Mouse (Mus musculus) limb, embryonic 14.5 days (tissue): ENCODE data around the gene Ccdc17. TPM values are rescaled to one million over a fixed set of nuclear protein-coding genes. Genes with fewer than 3 reads are reported as not detected.
A peak's percentile ranks its signal among the peaks of the same experiment; 100 is the strongest.

Experiments
- ATAC-seq: fragments of 200-750 bp; cut with Nextera tagmentation; 2 replicates; pipeline ENCODE4 v1.8.0; 2017; ENCODE audit warnings: low read depth, moderate number of reproducible peaks, moderate TSS enrichment; ENCODE audit not compliant: low FRiP score
- DNase-seq: peaks from one replicate; pipeline ENCODE4 v3.0.0-alpha.2; 2015; ENCODE audit warnings: low spot score
- H3K27ac ChIP-seq: fragments of 300-500 bp; sonication (generic); replicated peaks from 2 replicates; pipeline ENCODE4 v1.5.1; 2014; ENCODE audit warnings: low read depth, mild to moderate bottlenecking, low read length, moderate library complexity, mixed read lengths
- H3K27me3 ChIP-seq: fragments of 300-500 bp; sonication (generic); 2 replicates; pipeline ENCODE4 v1.6.1; 2014; ENCODE audit warnings: low read length, mixed read lengths; ENCODE audit not compliant: control insufficient read depth, insufficient read depth
- H3K36me3 ChIP-seq: fragments of 300-500 bp; sonication (generic); 2 replicates; pipeline ENCODE4 v1.6.1; 2014; ENCODE audit warnings: mild to moderate bottlenecking, low read length, moderate library complexity, mixed read lengths; ENCODE audit not compliant: control insufficient read depth, insufficient read depth
- H3K4me1 ChIP-seq: fragments of 300-500 bp; sonication (generic); 2 replicates; pipeline ENCODE4 v1.6.1; 2014; ENCODE audit warnings: antibody characterized with exemption, low read length, mixed read lengths; ENCODE audit not compliant: control insufficient read depth, insufficient read depth
- H3K4me2 ChIP-seq: fragments of 300-500 bp; sonication (generic); replicated peaks from 2 replicates; pipeline ENCODE4 v1.6.1; 2014; ENCODE audit warnings: low read depth, mild to moderate bottlenecking, low read length, moderate library complexity; ENCODE audit not compliant: severe bottlenecking
- H3K4me3 ChIP-seq: fragments of 300-500 bp; sonication (generic); replicated peaks from 2 replicates; pipeline ENCODE4 v1.5.1; 2014; ENCODE audit warnings: low read length
- H3K9ac ChIP-seq: fragments of 300-500 bp; sonication (generic); 2 replicates; pipeline ENCODE4 v1.6.1; 2014; ENCODE audit warnings: mild to moderate bottlenecking, low read depth, low read length, moderate library complexity; ENCODE audit not compliant: severe bottlenecking
- H3K9me3 ChIP-seq: fragments of 300-500 bp; sonication (generic); 2 replicates; pipeline ENCODE4 v1.6.1; 2016; ENCODE audit warnings: low read length; ENCODE audit not compliant: control insufficient read depth
- POLR2A ChIP-seq: fragments of 200-500 bp; IDR thresholded peaks from 2 replicates; pipeline ENCODE4 v1.8.0; 2012; ENCODE audit warnings: inconsistent platforms, mild to moderate bottlenecking, moderate library complexity, borderline replicate concordance; ENCODE audit not compliant: insufficient read depth, insufficient read length; ENCODE audit errors: extremely low read depth
- WGBS: fragments of 180-500 bp; shearing (Covaris S2); extraction: QIAGEN DNeasy Blood & Tissue Kit; methylation state at CpG from one replicate; pipeline ENCODE4 v1.1.7; 2014; 5-methylcytosine and 5-hydroxymethylcytosine counted together
- polyA plus RNA-seq, 2 experiments: library from polyadenylated mRNA; depleted of rRNA in 1 of 2; stranded (reverse) in 1 of 2; unstranded in 1 of 2; fragments of >200 nt; fragmentation: Nextera tagmentation in 1 of 2; extraction: Ambion mirVana in 1 of 2; gene quantifications; 2 replicates each; pipeline versions ENCODE4 v1.2.1 to v1.2.3; 2012 to 2014

Gene Ccdc17
- polyA plus RNA-seq, 2 experiments = 4.1 to 5.3 TPM

DNA sequence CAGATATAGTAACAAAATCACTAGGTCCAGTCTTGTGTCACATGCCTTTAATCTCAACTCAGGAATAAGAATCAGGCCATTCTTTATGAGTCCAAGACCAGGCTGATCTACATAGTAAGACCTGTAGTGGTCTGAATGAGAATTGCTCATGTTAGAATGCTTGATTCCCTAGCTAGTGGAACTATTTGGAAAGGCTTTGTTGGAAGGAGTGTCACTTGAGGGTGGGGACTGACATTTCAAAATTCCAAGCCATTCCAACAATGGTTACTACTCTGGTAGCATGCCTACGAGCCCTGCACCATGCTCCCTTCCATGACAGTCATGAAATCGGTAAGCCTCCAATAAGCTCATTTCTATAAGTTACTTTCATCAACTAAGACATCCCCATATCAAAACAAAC, 16.2 kb downstream of the Ccdc17 start:
- Histone ChIP-seq H3K9ac (no peak overlapping the region), H3K27ac (no peak overlapping the region), H3K4me3 (no peak overlapping the region), H3K27me3 (no peaks in the 10 kb centered on the region), H3K4me2 (no peak overlapping the region), H3K9me3 (no peaks in the 10 kb centered on the region), H3K4me1 (no peaks in the 10 kb centered on the region), H3K36me3 (peaks cover 80% of the 10 kb centered on the region)
- DNase-seq (no peak), ATAC-seq (no peak)
- no peak for TF ChIP-seq POLR2A
- 98% methylated on average over 2 of the region's 2 CpGs for WGBS

GRCm38 (mm10) chr4:116615237-116615636, 18.8 kb downstream of the Ccdc17 start:
- 95% methylated on average over 2 of the region's 2 CpGs for WGBS
- H3K9ac ChIP-seq = no peak overlapping the region
- H3K36me3 ChIP-seq = peaks cover 84% of the 10 kb centered on the region

DNA sequence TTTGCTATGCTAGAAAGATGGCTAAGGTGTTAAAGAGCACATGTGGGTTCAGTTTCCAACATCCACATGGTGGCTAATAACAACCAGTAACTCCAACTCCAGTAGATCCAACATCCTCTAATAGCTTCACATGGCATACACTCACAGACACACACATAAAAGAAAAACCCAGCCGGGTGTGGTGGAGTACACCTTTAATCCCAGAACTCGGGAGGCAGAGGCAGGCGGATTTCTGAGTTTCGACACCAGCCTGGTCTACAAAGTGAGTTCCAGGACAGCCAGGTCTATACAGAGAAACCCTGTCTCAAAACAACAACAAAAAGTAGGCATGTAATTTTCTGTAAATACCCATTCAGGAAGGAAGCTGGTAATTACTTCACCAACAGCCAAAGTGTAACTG, 28.4 kb downstream of the Ccdc17 start:
- Histone ChIP-seq H3K4me2 (no peak overlapping the region), H3K9me3 (no peaks in the 10 kb centered on the region), H3K4me1 (peaks cover 12% of the 10 kb centered on the region), H3K4me3 (no peak overlapping the region), H3K36me3 (peaks cover 25% of the 10 kb centered on the region), H3K27ac (no peak overlapping the region), H3K9ac (no peak overlapping the region), H3K27me3 (no peaks in the 10 kb centered on the region)
- ATAC-seq (no peak), DNase-seq (no peak)
- TF ChIP-seq POLR2A = no peak
- 90% methylated on average over 4 of the region's 4 CpGs for WGBS

More at GRCm38 (mm10) chr4:116615237-116615636, 18.8 kb downstream of the Ccdc17 start:
- no peaks in the 10 kb centered on the region for H3K27me3 ChIP-seq
- DNase-seq = no peak
- no peak overlapping the region for H3K4me2 ChIP-seq
- ATAC-seq = no peak
- no peaks in the 10 kb centered on the region for H3K9me3 ChIP-seq
- H3K27ac ChIP-seq = no peak overlapping the region
- no peak overlapping the region for H3K4me3 ChIP-seq
- no peaks in the 10 kb centered on the region for H3K4me1 ChIP-seq
- TF ChIP-seq POLR2A = no peak

DNA sequence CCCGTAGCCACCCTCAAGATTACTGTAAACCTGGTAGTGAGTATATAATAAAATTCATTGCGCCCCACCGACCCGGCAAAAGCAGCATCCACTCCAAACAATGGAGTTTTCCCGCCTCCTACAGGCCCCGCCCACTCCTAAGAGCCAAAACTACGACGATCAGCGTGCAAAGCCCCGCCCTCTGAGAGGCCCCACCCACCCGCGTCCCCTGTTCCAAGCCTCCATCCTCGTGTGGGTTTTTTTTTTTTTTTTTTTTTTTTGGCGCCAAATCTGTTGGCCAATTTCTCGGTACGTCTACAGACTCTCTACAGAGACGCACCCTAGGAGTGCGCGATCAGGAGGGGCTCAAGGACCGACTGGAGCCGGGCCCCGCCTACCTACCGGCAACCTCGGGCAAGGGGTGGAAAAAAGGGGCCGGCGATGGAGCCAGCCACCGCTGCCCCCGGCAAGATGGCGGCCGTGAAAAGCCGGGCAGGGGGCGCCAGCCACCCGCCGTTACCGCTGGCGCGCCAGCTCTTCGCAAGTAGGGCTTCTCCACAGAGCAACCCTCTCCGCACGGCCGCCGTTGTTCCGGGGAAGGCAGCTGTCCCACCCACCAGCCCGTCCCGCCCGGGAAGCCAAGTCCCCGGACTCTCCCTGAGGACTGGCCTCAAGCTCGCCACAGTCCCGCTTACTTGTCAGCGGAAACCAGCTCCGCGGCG, 30.4 kb downstream of the Ccdc17 start:
- Histone ChIP-seq H3K36me3 (peaks cover 6% of the 10 kb centered on the region), H3K9me3 (no peaks in the 10 kb centered on the region), H3K9ac (peak overlapping the region; percentile 93), H3K4me1 (peaks cover 12% of the 10 kb centered on the region), H3K27ac (peak overlapping the region; percentile 96), H3K27me3 (no peaks in the 10 kb centered on the region), H3K4me3 (peak overlapping the region; percentile 100), H3K4me2 (peak overlapping the region; percentile 57)
- TF ChIP-seq POLR2A = no peak
- 0% methylated on average over 43 of the region's 53 CpGs for WGBS
- ATAC-seq (peak; percentile 86), DNase-seq (peak; percentile 95)

DNA sequence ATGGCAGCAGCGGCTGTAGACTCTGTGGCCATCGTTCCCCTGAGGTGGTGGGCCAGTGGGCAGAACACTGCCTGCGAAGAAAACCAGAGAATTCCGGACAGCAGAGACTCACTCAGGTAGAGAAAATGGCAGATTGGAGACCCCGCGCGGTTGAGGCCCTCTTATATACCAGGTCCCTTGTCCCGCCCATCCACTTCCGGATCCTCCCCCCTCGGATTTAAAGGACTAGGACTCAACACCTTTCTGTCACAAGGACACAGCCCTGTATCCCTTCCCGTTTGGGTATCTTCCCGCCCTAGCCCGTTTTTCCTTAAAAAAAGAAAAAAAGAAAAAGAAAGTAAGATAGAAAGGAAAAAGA, 30.9 kb downstream of the Ccdc17 start:
- peak; percentile 96; the same call in 1 of the 2 replicates for TF ChIP-seq POLR2A
- ATAC-seq = peak; percentile 91

More for the DNA sequence above, 30.9 kb downstream of the Ccdc17 start:
- Histone ChIP-seq H3K27me3 (no peaks in the 10 kb centered on the region), H3K4me1 (peaks cover 12% of the 10 kb centered on the region), H3K27ac (peak overlapping the region; percentile 96), H3K9me3 (no peaks in the 10 kb centered on the region), H3K36me3 (peaks cover 5% of the 10 kb centered on the region; the same call in 1 of the 2 replicates), H3K4me2 (peak overlapping the region; percentile 57), H3K4me3 (peak overlapping the region; percentile 100), H3K9ac (peak overlapping the region; percentile 93)
- 0% methylated on average over 13 of the region's 13 CpGs for WGBS
- DNase-seq = peak; percentile 94
